Mouse (Mus musculus): ENCODE measurements around the gene Spats2. TPM values are rescaled to one million over a fixed set of nuclear protein-coding genes. Genes with fewer than 3 reads are reported as not detected.

The Spats2 gene
- total RNA-seq, 2 experiments from 2014 or later, result 24.8 to 28.3 TPM

DNA sequence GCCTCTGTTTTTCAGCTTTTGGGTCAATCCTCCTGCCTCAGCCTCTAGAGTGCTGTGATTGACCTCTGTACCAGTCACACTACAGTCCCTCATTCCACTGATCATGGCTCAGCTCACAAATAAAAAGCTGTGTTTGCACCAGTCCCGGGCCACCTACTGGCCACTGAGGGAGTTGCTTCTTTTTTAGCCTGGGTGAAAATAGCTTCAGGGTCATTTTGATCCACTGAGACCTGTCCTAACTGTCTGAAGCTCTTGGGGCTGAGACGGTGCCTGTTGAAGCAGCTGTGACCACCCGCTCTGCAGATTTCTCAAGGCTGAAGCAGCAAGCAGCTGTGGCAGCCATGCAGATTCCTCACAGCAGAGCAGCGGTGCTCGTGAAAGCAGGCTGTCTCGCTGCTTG is 14.0 kb downstream of the Spats2 start:
- peak; percentile 64 for DNase-seq

DNA sequence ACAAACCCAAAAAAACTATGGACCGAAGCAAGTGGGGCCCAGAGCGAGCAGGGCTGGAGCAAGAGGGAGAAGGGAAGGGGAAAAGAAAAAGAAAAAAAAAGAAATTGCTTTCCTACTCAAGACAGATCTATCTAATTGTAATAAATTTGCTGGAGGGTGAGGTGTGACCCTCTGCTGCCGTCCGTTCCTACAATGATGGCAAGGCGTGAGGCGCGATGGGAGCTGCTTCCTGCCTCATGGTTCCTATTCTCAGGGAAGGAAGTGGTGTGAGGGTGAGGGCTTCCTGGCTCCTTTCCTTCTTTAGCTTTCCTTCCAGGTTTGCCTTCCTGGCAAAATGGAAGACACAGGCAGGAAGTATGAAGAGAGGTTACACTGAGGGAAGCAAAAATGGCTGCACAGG is 24.8 kb downstream of the Spats2 start:
- peak; percentile 1 for DNase-seq

DNA sequence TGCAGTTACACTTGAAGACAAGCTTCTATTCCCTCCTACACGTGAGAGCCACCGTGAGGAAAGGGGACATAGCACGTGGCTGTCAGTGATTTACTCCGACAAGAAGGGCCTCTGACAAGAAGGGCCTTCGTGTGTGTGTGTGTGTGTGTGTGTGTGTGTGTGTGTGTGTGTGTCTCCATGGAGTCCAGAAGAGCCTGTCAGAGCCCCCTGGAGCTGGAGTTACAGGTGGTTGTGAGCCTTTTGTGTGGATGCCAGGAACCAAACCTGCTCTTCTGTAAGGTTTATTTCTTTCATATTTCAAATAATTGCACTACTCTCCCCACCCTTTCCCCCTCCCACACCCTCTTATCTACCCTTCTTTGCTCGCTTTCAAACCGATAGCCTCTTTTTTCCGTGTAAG is 25.6 kb downstream of the Spats2 start:
- DNase-seq, result peak; percentile 2

DNA sequence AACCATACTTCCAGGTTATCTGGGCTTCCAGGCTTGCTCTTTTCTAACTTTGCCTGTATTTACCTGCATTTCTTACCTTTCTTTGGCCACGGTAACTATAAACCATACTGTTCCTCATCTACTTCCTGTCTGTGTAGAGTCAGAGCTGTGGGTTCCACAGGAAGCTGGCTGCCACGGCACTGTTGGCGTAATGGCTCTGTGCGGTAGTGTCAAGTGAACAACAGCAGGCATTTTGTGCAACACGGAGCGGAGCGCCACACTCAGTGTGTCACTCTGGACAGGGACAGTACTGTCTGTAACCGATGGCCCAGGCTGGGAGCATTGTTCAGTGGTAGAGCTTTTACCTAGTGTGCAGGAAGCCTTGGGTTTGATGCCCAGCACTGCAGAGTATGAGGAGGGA is 27.8 kb downstream of the Spats2 start:
- DNase-seq, result peak; percentile 1

DNA sequence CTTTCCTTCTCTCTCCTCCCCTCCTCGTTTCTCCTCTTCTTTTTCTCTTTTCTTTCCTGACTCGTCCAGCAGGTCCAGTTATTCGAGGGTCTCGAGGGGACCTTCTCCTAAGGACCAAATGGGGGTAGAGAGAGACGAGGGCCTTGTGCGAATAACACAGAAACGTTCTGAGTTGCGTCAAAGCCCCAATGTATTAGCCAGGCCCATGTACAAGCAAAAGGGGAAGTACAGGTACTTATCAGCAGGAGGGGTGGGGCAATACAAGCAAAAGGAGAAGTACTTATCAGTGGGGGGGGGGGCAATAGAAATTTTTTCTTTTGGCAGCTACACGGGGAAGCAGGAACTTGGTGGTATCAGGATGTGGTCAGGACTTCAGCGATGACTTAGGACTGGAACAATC is 28.8 kb downstream of the Spats2 start:
- peak; percentile 1 for DNase-seq

DNA sequence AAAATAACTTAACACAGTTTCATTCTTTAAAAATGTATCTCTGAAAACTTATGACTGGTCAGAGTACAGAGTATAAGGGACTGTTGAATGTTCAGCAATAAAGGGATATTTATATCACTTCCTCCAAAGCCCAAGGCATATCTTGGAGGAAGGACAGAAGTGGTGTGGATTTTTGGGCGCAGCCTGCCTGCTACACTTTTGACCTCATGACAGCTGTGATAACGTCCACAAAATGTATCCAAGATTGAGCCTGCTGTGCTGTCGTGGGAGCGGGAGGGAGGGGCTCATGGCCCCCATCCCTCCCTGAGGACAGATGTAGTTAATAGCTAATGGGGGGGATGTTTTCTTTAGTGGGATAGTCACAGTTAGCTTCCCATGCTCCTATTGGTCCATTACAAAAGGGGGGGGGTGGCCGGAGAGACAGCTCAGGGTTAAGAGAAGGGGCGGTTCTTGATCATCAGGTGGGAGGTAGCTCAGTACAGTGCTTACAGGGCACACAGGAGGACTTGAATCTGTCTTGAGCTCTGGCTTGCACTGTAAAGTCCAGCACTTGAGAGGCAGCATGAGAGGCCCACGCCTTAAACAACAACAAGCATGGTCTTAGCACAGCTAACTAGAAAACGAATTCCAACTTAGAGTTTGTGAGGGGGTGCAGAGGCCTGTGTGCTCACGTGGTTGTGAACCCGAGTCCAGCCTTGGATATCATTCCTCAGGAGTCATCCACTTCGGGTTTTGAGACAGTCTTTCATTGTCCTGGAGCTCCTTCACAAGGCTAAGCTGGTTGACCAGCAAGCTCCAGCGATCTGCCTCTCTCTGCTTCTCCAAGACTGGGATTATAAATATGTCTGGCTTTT is 38.0 kb downstream of the Spats2 start:
- DNase-seq, result peak; percentile 8

DNA sequence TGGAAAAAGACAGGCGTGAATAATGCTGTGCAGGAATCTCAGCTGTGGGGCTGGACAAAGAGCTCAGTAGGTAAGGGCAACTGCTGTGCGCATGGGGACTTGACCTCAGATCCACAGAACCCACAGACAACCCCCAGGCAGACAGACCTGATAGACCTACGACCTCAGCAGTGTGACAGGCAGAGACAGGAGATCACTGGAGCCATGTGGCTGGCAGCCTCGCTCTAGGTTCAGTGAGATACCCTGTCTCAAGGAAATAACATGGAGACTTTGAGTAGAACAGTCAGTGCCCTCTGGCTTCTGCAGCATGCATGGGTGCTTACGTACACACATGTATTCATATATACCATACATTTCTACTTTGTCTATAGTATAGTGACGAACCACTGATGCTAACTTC is 46.4 kb downstream of the Spats2 start:
- no peak for DNase-seq

DNA sequence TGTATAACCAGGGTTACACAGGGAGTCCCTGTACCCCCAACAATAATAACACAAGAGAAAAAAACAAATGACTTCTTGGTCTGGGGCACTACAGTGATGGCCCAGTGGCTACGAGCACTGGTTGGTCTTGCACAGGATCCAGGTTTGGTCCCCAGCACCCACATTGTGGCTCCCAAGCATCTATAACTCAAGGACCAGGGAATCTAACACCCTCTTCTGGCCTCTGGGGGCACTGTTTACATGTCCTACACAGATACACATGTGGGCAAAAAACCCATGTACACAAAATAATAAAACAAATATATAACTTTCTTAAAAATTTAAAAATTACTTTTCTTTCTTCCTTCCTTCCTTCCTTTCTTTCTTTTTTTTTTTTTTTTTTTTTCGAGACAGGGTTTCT is 53.9 kb downstream of the Spats2 start:
- DNase-seq, result no peak

DNA sequence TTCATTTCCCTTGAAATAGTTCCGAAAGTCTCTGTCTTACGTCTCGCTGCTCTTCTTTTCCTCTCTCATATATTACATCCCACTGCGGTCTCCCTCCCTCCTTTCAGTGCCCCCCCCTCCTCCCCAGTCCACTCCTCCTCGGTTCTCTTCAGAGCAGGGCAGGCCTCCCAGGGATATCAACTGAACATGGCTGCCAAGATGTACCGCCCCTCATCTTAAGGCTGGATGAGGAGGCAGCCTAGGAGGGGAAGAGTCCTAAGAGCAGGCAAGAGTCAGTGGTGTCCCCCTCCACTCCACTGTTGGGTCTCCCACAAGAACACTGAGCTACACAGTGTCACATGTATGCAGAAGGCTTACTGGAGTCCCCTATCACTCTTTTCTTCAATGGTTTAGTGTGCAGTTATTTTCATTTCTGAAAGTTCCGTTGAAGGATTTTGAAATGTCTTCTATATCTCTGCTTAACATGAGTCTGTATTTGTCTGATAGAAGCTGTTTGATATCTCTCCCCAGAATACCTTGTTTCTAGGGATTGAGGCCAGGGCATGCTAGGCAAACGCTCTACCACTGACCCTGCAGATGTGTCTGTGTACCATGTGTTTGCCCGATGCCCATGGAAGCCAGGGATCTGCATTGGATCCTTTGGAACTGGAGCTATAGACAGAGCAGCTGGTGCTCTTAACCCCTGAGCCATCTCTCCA is 58.6 kb downstream of the Spats2 start:
- DNase-seq, result no peak

DNA sequence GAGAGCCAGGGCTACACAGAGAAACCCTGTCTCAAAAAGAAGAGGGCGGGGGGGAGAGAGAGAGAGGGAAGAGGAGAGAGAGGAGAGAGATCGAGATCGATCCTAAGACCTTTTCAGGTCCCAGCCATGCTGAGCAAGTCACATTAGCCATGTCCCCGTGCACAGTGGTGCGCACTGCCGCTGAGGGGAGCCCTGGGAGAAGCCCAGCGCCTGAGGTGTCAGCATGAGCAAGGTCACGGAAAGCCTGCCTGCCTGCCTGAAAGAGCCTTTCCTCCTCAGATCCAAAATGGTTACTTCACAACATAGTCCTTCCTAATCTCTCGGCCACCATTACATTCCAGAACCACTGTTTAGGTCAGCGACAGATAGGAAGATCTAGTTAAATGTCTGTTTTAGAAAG is 68.6 kb downstream of the Spats2 start:
- DNase-seq, result no peak

DNA sequence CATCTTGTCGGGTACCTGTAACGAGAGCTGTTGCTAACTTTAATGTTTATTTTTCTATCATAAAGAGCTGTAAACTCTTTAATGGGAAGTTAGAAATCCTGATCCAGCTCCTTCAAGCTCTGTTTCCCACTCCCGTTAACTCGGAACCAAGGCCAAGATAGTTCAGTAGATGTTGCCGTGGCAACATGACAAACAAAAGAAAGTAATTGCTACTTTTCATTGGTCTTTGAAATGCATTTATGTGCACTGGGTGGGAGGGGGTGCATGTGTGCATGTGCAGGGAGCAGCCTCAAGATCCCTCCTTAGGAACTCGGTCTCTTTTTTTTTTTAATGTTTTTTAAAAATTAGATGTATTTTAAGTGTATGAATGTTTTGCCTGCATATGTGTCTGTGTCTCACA is 69.3 kb downstream of the Spats2 start:
- no peak for DNase-seq

DNA sequence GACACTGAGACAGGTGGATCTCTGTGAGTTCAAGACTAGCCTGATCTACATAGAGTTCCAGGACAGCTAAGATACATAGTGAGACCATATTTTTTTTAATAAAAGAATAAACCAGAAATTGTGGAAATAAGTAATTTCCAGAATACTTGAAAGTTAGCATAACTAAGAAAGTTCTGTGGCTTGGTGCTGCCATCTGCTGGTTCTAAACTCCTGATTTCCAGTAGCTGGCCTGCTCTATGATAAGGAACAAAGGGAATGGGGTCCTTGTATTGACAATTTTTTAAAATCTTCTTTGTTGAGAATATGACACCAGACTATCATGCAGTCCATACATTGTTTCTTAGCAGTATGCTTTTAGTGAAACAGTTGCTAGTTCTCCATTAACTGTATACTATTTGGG is 73.0 kb downstream of the Spats2 start:
- DNase-seq, result peak; percentile 59

DNA sequence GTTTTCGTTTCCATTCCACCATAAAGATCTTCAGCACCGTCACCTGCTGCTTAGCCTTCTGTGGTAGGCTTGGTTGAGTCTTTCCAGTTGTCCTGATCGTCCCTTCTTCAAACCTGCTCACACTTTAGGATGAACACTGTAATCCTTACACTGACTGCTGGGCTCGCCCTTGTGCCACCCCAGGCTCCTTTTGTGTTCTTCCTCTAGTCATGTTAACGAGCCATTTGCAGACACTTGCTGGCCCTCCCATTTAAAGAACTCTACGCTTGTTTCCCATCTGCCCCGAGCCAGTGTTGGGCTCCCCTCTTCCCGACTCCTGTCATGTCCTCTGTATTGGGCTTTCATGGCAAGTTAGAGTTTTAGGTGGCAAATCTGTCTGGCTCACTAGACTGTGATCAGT is 80.2 kb downstream of the Spats2 start:
- no peak for DNase-seq

DNA sequence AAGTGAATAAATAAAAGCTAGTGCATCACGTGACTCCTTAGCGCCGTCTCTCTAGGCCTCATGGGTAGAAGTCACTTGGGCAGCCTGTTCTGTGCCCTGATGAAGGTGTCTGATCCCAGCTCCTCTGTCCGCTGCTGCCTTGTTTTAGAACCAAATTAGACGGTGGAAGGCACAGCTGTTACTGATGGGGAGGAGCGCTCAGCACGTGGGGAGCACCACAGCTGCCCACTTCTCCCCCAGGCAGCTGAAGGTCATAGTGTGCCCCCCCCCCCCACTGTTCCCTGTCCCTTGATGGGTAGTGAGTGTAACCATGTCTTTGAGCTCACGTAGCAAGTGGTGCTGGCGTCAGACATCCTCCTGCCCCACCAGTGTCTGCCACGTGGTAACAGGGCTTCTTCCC is 87.5 kb downstream of the Spats2 start:
- no peak for DNase-seq

DNA sequence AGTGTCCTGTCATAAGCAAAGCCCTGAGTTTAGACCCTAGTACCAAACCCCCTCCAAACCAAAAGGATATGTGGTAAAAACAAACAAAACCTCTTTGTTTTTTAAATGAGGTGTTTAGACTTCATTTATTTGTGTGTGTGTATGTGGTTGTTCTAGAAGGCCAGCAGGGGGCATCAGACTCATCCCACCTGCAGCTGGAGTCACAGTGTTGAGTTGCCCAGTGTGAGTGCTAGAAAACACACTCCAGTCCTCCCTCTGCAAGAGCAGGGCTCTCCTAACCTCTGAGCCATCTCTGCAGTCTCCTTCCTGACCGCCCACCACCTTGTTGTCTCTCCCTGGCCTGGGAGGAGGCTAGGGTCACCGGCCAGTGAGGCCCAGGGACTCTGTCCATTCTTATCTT is 89.2 kb downstream of the Spats2 start:
- DNase-seq, result no peak

DNA sequence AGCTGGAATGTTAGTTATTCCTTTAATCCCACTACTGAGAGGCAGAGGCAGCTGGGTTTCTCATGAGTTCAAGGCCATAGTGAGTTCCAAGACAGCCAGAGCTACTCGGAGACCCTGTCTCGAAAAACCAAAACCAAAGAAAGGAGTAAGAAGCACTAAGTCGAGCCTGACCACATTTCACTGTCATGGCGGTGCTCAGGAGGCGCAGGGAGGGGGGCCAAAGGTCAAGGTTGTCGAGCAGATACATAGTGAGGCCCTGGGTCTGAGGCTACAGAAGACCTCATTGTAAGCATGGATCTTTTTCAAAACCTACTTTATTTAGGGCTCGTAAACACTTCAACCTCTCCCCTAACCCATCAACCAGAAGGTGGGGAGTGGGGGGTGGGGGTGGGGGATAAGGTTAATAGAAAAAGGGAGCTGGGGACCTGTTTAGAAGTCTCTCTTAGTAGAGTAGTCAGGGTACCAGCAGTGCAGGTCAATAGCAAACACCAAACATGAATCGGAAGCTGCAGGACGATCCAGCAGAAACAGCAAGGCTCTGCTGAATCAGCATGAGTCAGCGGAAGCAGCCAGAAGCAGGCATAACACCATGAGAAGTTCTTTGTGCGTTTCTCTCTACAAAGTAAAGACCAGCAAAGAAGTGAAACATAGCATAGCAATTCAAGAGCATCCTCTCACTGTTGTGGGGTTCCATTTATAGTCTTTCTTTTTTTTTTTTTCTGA is 90.2 kb downstream of the Spats2 start:
- DNase-seq, result no peak

DNA sequence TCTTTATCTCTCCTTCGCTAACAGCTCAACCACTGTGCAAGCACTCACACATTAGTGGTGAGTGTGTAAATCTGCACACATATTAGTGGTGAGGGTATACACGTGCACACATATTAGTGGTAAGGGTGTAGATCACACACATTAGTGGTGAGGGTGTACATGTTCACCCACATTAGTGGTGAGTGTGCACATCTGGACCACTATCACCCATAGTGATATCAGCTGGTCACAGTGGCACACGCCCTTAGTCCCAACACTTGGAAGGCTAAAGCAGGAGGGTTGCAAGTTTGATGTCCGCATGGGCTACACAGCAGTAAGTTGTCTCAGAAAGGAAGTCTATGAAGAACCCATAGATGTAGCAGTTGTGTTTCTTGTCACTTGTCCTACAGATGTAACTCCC is 91.9 kb downstream of the Spats2 start:
- no peak for DNase-seq

DNA sequence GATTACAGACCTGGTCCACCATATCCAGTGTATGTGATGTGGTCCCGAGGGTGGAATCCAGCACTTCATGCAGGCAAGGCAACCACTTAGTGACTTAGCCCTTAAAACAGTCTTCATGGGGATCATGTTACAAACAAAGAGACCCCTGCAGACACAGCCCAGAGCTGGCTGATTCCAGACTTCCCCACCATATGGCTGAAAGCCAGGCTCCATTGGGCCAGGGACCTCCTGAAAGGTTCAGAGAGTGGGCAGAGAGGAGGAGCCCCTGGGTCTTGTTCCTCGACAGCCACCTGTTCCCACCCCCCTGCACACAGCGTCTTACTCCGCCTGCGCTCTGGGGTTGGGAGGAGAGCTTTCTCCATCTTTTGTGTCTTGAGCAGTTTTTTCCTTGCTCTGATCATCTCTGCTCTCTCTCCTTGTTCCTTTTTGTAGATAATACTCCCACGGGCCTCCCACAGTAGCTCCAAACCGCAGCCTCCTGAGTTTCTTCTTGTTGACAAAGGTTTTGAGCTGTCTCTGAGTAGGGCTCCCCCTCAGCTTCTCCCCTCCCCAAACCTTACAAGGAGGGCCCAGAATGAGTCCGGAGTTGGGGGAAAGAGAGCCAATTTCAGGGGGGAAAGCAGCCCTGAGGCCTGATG is 95.7 kb downstream of the Spats2 start:
- DNase-seq, result no peak

DNA sequence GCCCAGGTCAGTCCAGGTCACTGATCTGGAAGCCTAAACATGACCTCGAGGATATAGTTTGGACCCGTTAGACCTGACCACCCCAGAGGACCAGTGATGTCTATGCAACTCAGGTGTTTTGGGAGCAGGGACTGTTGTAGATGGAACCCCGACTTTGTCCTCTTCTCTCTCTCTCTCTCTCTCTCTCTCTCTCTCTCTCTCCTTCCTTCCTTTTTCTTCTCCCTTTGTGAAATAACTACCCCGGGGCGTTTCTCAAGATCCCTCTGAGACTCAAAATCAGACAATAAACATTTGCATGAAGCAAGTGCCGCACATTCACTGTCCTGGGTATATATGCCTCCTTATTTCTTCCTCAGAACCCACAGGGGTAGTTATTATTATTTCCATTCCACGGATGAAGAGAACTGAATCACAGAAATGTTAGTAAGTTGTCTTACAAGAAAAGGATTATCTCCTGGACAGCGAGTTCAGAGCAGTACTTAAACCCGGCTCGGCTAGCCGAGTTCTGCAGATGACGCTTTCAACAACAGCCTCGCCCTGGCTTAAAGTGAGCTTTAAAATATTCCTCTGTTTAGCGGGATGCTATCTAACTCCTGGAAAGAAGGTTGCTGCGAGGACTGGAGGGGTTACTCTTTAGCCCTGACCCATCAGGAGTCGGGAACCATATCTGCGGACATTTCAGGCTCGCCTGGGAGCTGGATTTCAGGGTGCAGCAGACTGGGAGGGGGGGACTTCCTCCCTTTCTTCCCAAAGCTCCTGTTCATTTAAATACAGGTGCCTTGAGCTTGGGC is 97.3 kb downstream of the Spats2 start:
- DNase-seq, result no peak

DNA sequence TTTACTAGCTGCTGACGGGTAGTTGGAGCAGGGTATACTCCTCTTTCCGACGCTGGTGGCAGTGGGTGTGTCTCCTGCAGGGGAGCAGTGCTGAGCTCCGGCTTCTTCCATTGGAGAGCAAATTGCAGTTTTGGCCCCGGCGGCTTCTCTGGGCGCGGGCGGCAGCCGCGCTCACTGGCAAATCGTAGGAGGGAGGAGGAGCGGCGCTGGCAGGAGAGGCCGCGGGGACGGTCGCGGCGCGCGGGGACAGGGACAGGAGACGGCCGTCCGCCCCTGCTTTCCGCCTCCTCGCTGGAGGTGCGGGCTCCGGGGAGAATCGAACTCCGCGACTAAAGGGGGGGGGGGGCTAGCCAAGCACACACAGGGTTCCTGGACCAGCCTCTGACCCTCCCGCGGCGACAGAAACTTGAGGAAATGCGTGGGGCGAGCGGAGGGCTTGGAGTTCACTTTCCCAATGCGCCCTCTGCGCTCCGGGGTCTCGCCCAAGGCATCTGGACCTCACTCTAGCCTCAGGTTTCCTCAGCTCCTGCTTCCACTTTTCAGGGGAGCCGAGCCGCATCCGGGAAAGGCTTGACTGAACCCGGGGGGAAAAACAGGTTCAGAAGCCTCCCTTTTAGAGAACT is 98.0 kb downstream of the Spats2 start:
- DNase-seq, result peak; percentile 55

DNA sequence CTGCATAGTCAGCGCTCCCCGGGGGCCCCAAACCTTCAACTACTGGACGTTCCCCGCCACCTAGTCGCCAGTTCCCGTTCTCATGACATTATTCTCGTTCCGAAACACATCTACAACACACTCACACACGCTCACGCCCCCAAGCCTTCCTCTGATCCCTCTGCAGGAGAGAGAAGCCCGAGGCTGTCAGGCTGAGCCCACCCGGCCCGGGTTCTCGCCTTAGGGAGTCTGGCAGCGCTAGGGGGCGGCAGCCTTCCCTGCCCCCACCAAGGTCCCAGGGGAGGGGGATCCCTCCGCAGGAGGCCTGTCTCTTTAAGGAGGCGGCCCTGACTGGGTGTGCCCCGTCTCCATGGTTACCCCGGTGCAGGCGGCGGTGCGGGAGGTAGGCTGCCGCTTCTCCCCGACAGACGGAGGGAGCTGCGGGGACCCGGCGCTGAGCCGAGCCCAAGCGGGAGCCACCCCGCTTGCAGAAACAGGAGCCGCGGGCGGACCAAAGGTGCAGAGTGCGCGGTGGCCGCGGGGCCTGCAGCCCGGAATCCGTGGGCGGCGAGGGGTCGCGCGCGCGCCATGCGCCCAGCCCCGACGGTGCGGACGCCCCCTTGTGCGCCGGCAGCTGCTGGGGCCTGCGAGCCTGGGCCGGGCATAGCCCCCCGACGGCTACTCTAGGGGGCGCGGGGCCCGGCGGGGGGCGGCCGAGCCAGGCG is 98.6 kb downstream of the Spats2 start, which contains the start of gene Kcnh3:
TSS of gene Kcnh3 (plus strand) at position 654 of the 704 bp plus-strand sequence.
- DNase-seq, result peak; percentile 63
